Mouse (Mus musculus): ENCODE measurements around the gene Ifrd2.

DNA sequence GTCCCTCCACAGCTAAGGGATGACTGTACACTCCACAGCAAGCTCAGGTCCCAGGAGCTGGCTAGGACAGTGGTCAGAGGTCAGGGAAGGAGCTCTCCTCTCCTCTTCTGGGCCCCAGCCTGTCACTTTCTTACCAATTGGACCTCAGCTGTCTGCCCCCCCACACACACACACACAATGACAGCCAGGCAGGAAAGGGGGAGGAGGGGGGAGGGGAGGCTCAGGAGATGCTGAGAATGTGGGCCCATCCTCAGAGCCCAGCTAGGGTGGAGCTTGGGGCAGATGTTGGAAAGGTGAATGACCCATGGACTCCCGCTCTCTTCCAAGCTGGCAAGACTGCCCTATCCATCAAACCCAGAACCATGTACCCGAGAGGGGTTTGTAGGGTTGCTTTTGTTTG lies 19.6 kb downstream of the Ifrd2 start:
- TF ChIP-seq CTCF (IDR thresholded peaks at IDR 0.05; ENCODE audit: low read depth, low read length) = no peak
- TF ChIP-seq POLR2A (IDR thresholded peaks at IDR 0.05; ENCODE audit: extremely low read depth, insufficient read depth, low read length) = no peak

Data from liver, adult 2 months (tissue).